Mouse (Mus musculus) kidney, embryonic 16.5 days (tissue): ENCODE data around the gene Zbtb38. TPM values are rescaled to one million over a fixed set of nuclear protein-coding genes. Genes with fewer than 3 reads are reported as not detected.
"Not testable (repeated sequence)": the region's sequence is repeated elsewhere in the genome, so short reads cannot be mapped to it uniquely, and the experiment has no call there.

Source experiments
- ATAC-seq: fragments of 200-750 bp; cut with Nextera tagmentation; 2 replicates; pipeline ENCODE4 v1.8.0; 2017; ENCODE audit warnings: moderate TSS enrichment; ENCODE audit not compliant: low FRiP score, low TSS enrichment
- H3K27ac ChIP-seq: fragments of 300-500 bp; sonication (generic); 2 replicates; pipeline ENCODE4 v1.5.1; 2014; ENCODE audit warnings: low read length
- H3K27me3 ChIP-seq: fragments of 300-500 bp; sonication (generic); 2 replicates; pipeline ENCODE4 v1.6.1; 2014; ENCODE audit warnings: low read length, control low read depth, mixed read lengths; ENCODE audit not compliant: insufficient read depth
- H3K36me3 ChIP-seq: fragments of 300-500 bp; sonication (generic); 2 replicates; pipeline ENCODE4 v1.6.1; 2014; ENCODE audit warnings: low read length, control low read depth, mixed read lengths; ENCODE audit not compliant: insufficient read depth
- H3K4me1 ChIP-seq: fragments of 300-500 bp; sonication (generic); 2 replicates; pipeline ENCODE4 v1.6.1; 2014; ENCODE audit warnings: low read length, control low read depth, mixed read lengths; ENCODE audit not compliant: insufficient read depth
- H3K4me2 ChIP-seq: fragments of 300-500 bp; sonication (generic); replicated peaks from 2 replicates; pipeline ENCODE4 v1.6.1; 2014; ENCODE audit warnings: low read depth, low read length
- H3K4me3 ChIP-seq: fragments of 300-500 bp; sonication (generic); 2 replicates; pipeline ENCODE4 v1.5.1; 2014; ENCODE audit warnings: mild to moderate bottlenecking, low read length
- H3K9ac ChIP-seq: fragments of 300-500 bp; sonication (generic); replicated peaks from 2 replicates; pipeline ENCODE4 v1.6.1; 2014; ENCODE audit warnings: low read length
- H3K9me3 ChIP-seq: fragments of 300-500 bp; sonication (generic); 2 replicates; pipeline ENCODE4 v1.6.1; 2016; ENCODE audit warnings: low read length, control low read depth
- WGBS: fragments of 180-500 bp; shearing (Covaris S2); extraction: QIAGEN DNeasy Blood & Tissue Kit; methylation state at CpG from one replicate; pipeline ENCODE4 v1.1.7; 2014; 5-methylcytosine and 5-hydroxymethylcytosine counted together
- polyA plus RNA-seq: library from polyadenylated mRNA; unstranded; fragments of >200 nt; fragmentation: Nextera tagmentation; extraction: Ambion mirVana; gene quantifications from 2 replicates; pipeline ENCODE4 v1.2.1, GENCODE M21; 2015

The Zbtb38 gene
- polyA plus RNA-seq, 1 experiment from 2014 or later: 22.1 TPM

- WGBS: 82% methylated on average over 4 of the region's 4 CpGs
- no peak overlapping the region for H3K4me3 ChIP-seq
- peaks cover 4% of the 10 kb centered on the region; the same call in 1 of the 2 replicates for H3K4me1 ChIP-seq
- peaks cover 34% of the 10 kb centered on the region for H3K36me3 ChIP-seq
- no peak overlapping the region for H3K27ac ChIP-seq
- H3K9me3 ChIP-seq: no peaks in the 10 kb centered on the region
- no peak for ATAC-seq
- no peaks in the 10 kb centered on the region for H3K27me3 ChIP-seq
- no peak overlapping the region for H3K9ac ChIP-seq
- no peak overlapping the region for H3K4me2 ChIP-seq
These were observed 63.6 kb downstream of the Zbtb38 start for GRCm38 (mm10) chr9:96689076-96689475.

GRCm38 (mm10) chr9:96688194-96688875, 64.3 kb downstream of the Zbtb38 start:
- Histone ChIP-seq H3K4me1 (peaks cover 4% of the 10 kb centered on the region; the same call in 1 of the 2 replicates), H3K27me3 (no peaks in the 10 kb centered on the region), H3K9ac (no peak overlapping the region), H3K36me3 (peaks cover 34% of the 10 kb centered on the region), H3K4me3 (no peak overlapping the region), H3K9me3 (no peaks in the 10 kb centered on the region), H3K27ac (no peak overlapping the region), H3K4me2 (no peak overlapping the region)
- 74% methylated on average over 21 of the region's 21 CpGs for WGBS
- no peak for ATAC-seq

- Histone ChIP-seq H3K4me3 (no peak overlapping the region), H3K27me3 (no peaks in the 10 kb centered on the region), H3K4me1 (peaks cover 4% of the 10 kb centered on the region; the same call in 1 of the 2 replicates), H3K4me2 (no peak overlapping the region), H3K36me3 (peaks cover 34% of the 10 kb centered on the region), H3K27ac (no peak overlapping the region), H3K9ac (no peak overlapping the region), H3K9me3 (no peaks in the 10 kb centered on the region)
- 77% methylated on average over 20 of the region's 20 CpGs for WGBS
- ATAC-seq: no peak
These were observed 64.9 kb downstream of the Zbtb38 start for GRCm38 (mm10) chr9:96687591-96688186.

- Histone ChIP-seq H3K27me3 (no peaks in the 10 kb centered on the region), H3K4me1 (peaks cover 4% of the 10 kb centered on the region; the same call in 1 of the 2 replicates), H3K4me2 (no peak overlapping the region), H3K36me3 (peaks cover 36% of the 10 kb centered on the region), H3K27ac (no peak overlapping the region), H3K9me3 (no peaks in the 10 kb centered on the region), H3K9ac (no peak overlapping the region), H3K4me3 (no peak overlapping the region)
- ATAC-seq: no peak
- 93% methylated on average over 18 of the region's 18 CpGs for WGBS
These were observed 67.0 kb downstream of the Zbtb38 start for GRCm38 (mm10) chr9:96685600-96686084.

GRCm38 (mm10) chr9:96684866-96685599, 67.6 kb downstream of the Zbtb38 start:
- H3K36me3 ChIP-seq: peaks cover 36% of the 10 kb centered on the region
- H3K27ac ChIP-seq: no peak overlapping the region
- H3K4me1 ChIP-seq: peaks cover 4% of the 10 kb centered on the region; the same call in 1 of the 2 replicates
- H3K4me2 ChIP-seq: no peak overlapping the region
- no peak overlapping the region for H3K4me3 ChIP-seq
- no peak overlapping the region for H3K9ac ChIP-seq
- WGBS: 72% methylated on average over 14 of the region's 14 CpGs
- ATAC-seq: no peak
- H3K27me3 ChIP-seq: no peaks in the 10 kb centered on the region
- H3K9me3 ChIP-seq: no peaks in the 10 kb centered on the region

GRCm38 (mm10) chr9:96684165-96684792, 68.4 kb downstream of the Zbtb38 start:
- H3K4me2 ChIP-seq: no peak overlapping the region
- H3K9me3 ChIP-seq: no peaks in the 10 kb centered on the region
- H3K4me3 ChIP-seq: no peak overlapping the region
- 85% methylated on average over 4 of the region's 4 CpGs for WGBS
- H3K36me3 ChIP-seq: peaks cover 36% of the 10 kb centered on the region
- H3K27me3 ChIP-seq: no peaks in the 10 kb centered on the region
- peaks cover under 1% of the 10 kb centered on the region; the same call in 1 of the 2 replicates for H3K4me1 ChIP-seq
- no peak overlapping the region for H3K9ac ChIP-seq
- no peak for ATAC-seq
- H3K27ac ChIP-seq: no peak overlapping the region

- Histone ChIP-seq H3K4me3 (no peak overlapping the region), H3K27ac (no peak overlapping the region), H3K36me3 (0 out of 2 replicates have a peak, but pooled peaks cover 2% of the 10 kb centered on the region), H3K9ac (no peak overlapping the region), H3K4me2 (no peak overlapping the region), H3K27me3 (no peaks in the 10 kb centered on the region), H3K4me1 (no peaks in the 10 kb centered on the region), H3K9me3 (no peaks in the 10 kb centered on the region)
- WGBS: 82% methylated on average over 5 of the region's 5 CpGs
- ATAC-seq: no peak
These were observed 74.0 kb downstream of the Zbtb38 start for GRCm38 (mm10) chr9:96678611-96679010.

- not testable (repeated sequence) for H3K9ac ChIP-seq, H3K9me3 ChIP-seq, H3K27ac ChIP-seq, H3K4me2 ChIP-seq, ATAC-seq, H3K27me3 ChIP-seq, H3K4me3 ChIP-seq, H3K36me3 ChIP-seq, H3K4me1 ChIP-seq
- 82% methylated on average over 5 of the region's 5 CpGs for WGBS
These were observed 74.9 kb downstream of the Zbtb38 start for GRCm38 (mm10) chr9:96677711-96678110.

GRCm38 (mm10) chr9:96676671-96677070, 76.0 kb downstream of the Zbtb38 start:
- Histone ChIP-seq H3K4me3 (no peak overlapping the region), H3K4me1 (no peaks in the 10 kb centered on the region)

More at GRCm38 (mm10) chr9:96676671-96677070, 76.0 kb downstream of the Zbtb38 start:
- Histone ChIP-seq H3K36me3 (0 out of 2 replicates have a peak, but pooled peaks cover 2% of the 10 kb centered on the region), H3K4me2 (no peak overlapping the region), H3K9me3 (no peaks in the 10 kb centered on the region), H3K9ac (no peak overlapping the region), H3K27ac (no peak overlapping the region), H3K27me3 (no peaks in the 10 kb centered on the region)
- no peak for ATAC-seq
- 88% methylated on average over 10 of the region's 10 CpGs for WGBS
